Mouse (Mus musculus) midbrain, embryonic 10.5 days (tissue): Measurements from ENCODE around the gene Man2a1. TPM values are rescaled to one million over a fixed set of nuclear protein-coding genes. Genes with fewer than 3 reads are reported as not detected.

Source experiments
- DNase-seq: peaks from one replicate; pipeline ENCODE4 v3.0.0-alpha.2; 2017; ENCODE audit warnings: low spot score
- H3K27ac ChIP-seq: fragments of 300-500 bp; sonication (generic); replicated peaks from 2 replicates; pipeline ENCODE4 v1.5.1; 2016; ENCODE audit warnings: mild to moderate bottlenecking
- H3K27me3 ChIP-seq: fragments of 300-500 bp; sonication (generic); 2 replicates; pipeline ENCODE4 v1.6.1; 2016; ENCODE audit warnings: low read depth, mild to moderate bottlenecking; ENCODE audit not compliant: poor library complexity, severe bottlenecking
- H3K36me3 ChIP-seq: fragments of 300-500 bp; sonication (generic); 2 replicates; pipeline ENCODE4 v1.6.1; 2016; ENCODE audit warnings: mild to moderate bottlenecking, moderate library complexity
- H3K4me1 ChIP-seq: fragments of 300-500 bp; sonication (generic); 2 replicates; pipeline ENCODE4 v1.6.1; 2016
- H3K4me3 ChIP-seq: fragments of 300-500 bp; sonication (generic); 2 replicates; pipeline ENCODE4 v1.5.1; 2016; ENCODE audit warnings: mild to moderate bottlenecking, moderate library complexity
- H3K9me3 ChIP-seq: fragments of 300-500 bp; sonication (generic); replicated peaks from 2 replicates; pipeline ENCODE4 v1.6.1; 2016; ENCODE audit warnings: mild to moderate bottlenecking
- WGBS: fragments of 180-500 bp; shearing (Covaris S2); methylation state at CpG from one replicate; pipeline ENCODE4 v1.1.7; 2016; 5-methylcytosine and 5-hydroxymethylcytosine counted together
- polyA plus RNA-seq: library from polyadenylated mRNA; unstranded; fragments of >200 nt; fragmentation: Nextera tagmentation; extraction: Ambion mirVana; gene quantifications from 2 replicates; pipeline ENCODE4 v1.2.1, GENCODE M21; 2016

Gene Man2a1
- polyA plus RNA-seq, 1 experiment from 2014 or later = 4.3 TPM

DNA sequence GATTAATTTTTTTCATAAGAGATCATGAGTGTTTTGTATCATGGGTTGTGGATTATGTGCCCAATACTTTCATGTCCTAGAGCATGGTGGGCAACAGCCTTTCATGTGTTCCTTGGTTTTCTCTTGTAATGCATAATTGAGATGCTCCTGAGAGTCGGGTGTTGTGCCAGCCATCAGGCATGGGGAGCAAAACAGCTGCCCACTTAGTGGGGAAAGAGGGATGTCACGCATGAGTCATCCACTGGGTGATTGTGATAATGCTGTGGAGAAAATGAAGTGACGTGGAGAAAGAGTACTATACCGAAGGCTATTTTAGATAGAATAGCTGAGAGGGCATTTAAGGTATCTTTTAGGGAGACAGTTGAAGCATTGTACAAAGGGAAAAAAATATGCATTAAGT, 18.5 kb downstream of the Man2a1 start:
- H3K36me3 ChIP-seq = peaks cover 10% of the 10 kb centered on the region; the same call in 1 of the 2 replicates
- DNase-seq = no peak
- H3K27me3 ChIP-seq = no peaks in the 10 kb centered on the region
- H3K4me3 ChIP-seq = no peak overlapping the region
- H3K27ac ChIP-seq = no peak overlapping the region
- WGBS = 84% methylated on average over 4 of the region's 4 CpGs
- H3K9me3 ChIP-seq = no peaks in the 10 kb centered on the region
- peaks cover 24% of the 10 kb centered on the region for H3K4me1 ChIP-seq

GRCm38 (mm10) chr17:64620135-64620534, 19.6 kb downstream of the Man2a1 start:
- DNase-seq = no peak
- Histone ChIP-seq H3K27me3 (no peaks in the 10 kb centered on the region), H3K36me3 (peaks cover 11% of the 10 kb centered on the region; the same call in 1 of the 2 replicates), H3K9me3 (no peaks in the 10 kb centered on the region), H3K27ac (0 out of 2 replicates have a peak overlapping the region, but pooled peaks have one; percentile 23), H3K4me3 (no peak overlapping the region), H3K4me1 (peaks cover 24% of the 10 kb centered on the region)
- 66% methylated on average over 9 of the region's 9 CpGs for WGBS

- H3K4me1 ChIP-seq = peaks cover 24% of the 10 kb centered on the region
- 77% methylated on average over 3 of the region's 3 CpGs for WGBS
- H3K36me3 ChIP-seq = peaks cover 13% of the 10 kb centered on the region
- no peak for DNase-seq
- H3K27me3 ChIP-seq = no peaks in the 10 kb centered on the region
- no peaks in the 10 kb centered on the region for H3K9me3 ChIP-seq
- H3K27ac ChIP-seq = no peak overlapping the region
- H3K4me3 ChIP-seq = no peak overlapping the region
Observed at GRCm38 (mm10) chr17:64620627-64621026, 20.1 kb downstream of the Man2a1 start.

DNA sequence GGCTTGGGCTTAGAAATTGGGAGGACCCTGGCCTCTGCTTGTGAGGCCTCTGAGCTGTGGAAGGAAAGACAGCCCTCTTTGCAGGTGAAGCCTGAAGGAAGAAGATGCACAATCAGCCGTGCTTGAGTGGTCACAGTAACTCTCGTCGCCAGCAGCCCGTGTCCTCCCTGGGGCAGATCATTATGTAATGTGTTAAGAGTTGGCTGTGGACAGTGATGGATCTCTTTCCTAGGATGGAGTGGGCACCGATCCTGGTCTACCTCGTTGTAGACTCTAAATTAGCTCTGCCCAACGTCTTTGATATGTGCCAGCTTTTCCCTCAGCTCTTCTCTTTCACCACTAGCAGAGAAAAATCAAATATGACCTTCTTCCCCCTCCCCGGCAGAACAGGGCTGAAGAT, 20.7 kb downstream of the Man2a1 start:
- 57% methylated on average over 8 of the region's 8 CpGs for WGBS
- Histone ChIP-seq H3K4me3 (no peak overlapping the region), H3K4me1 (peaks cover 23% of the 10 kb centered on the region), H3K9me3 (no peaks in the 10 kb centered on the region), H3K27ac (no peak overlapping the region), H3K36me3 (peaks cover 16% of the 10 kb centered on the region), H3K27me3 (no peaks in the 10 kb centered on the region)
- no peak for DNase-seq

- Histone ChIP-seq H3K4me3 (no peak overlapping the region), H3K36me3 (peaks cover 17% of the 10 kb centered on the region), H3K27me3 (no peaks in the 10 kb centered on the region), H3K4me1 (peaks cover 23% of the 10 kb centered on the region), H3K27ac (no peak overlapping the region), H3K9me3 (no peaks in the 10 kb centered on the region)
- DNase-seq = no peak
- 86% methylated on average over 9 of the region's 9 CpGs for WGBS
Observed at GRCm38 (mm10) chr17:64621649-64622351, 21.3 kb downstream of the Man2a1 start.

- peaks cover 17% of the 10 kb centered on the region for H3K36me3 ChIP-seq
- WGBS = 70% methylated on average over 11 of the region's 11 CpGs
- H3K9me3 ChIP-seq = no peaks in the 10 kb centered on the region
- DNase-seq = no peak
- peaks cover 29% of the 10 kb centered on the region for H3K4me1 ChIP-seq
- H3K27me3 ChIP-seq = no peaks in the 10 kb centered on the region
- no peak overlapping the region for H3K27ac ChIP-seq
- H3K4me3 ChIP-seq = no peak overlapping the region
Observed at GRCm38 (mm10) chr17:64622352-64622886, 21.9 kb downstream of the Man2a1 start.

- no peak for DNase-seq
- 92% methylated on average over 15 of the region's 15 CpGs for WGBS
- Histone ChIP-seq H3K27me3 (no peaks in the 10 kb centered on the region), H3K4me1 (peaks cover 29% of the 10 kb centered on the region), H3K36me3 (peaks cover 17% of the 10 kb centered on the region), H3K27ac (no peak overlapping the region), H3K9me3 (no peaks in the 10 kb centered on the region), H3K4me3 (no peak overlapping the region)
Observed at GRCm38 (mm10) chr17:64624439-64624838, 23.9 kb downstream of the Man2a1 start.

DNA sequence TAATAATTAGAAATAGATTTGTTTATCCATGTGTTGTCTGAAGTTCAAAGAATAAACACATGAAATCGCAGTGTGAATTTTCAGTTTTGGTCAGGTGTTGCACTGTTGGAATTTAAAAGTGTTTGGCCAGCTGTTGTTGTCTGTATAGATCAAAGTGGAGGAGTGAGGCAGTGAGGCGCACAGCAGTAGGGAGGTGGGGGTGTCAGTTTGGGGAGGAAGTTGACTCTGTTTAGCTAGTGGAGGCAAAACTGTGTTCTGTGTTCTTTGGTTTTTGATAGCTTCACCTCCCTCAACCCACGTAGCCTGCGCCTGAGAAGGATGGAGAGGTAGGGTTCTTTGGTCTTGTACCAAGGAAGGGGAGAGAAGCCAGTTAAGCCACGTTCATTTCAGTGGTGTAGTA, 28.3 kb downstream of the Man2a1 start:
- WGBS = 81% methylated on average over 5 of the region's 5 CpGs

GRCm38 (mm10) chr17:64629486-64629885, 28.9 kb downstream of the Man2a1 start:
- peaks cover 8% of the 10 kb centered on the region for H3K4me1 ChIP-seq
- H3K9me3 ChIP-seq = no peaks in the 10 kb centered on the region
- no peak overlapping the region for H3K27ac ChIP-seq
- WGBS = 90% methylated on average over 5 of the region's 5 CpGs
- H3K4me3 ChIP-seq = no peak overlapping the region
- H3K27me3 ChIP-seq = no peaks in the 10 kb centered on the region
- no peak for DNase-seq
- H3K36me3 ChIP-seq = peaks cover 33% of the 10 kb centered on the region

More for the DNA sequence above, 28.3 kb downstream of the Man2a1 start:
- Histone ChIP-seq H3K27me3 (no peaks in the 10 kb centered on the region), H3K4me3 (no peak overlapping the region), H3K36me3 (peaks cover 34% of the 10 kb centered on the region), H3K27ac (no peak overlapping the region), H3K4me1 (peaks cover 8% of the 10 kb centered on the region), H3K9me3 (no peaks in the 10 kb centered on the region)
- DNase-seq = no peak

GRCm38 (mm10) chr17:64630506-64630905, 30.0 kb downstream of the Man2a1 start:
- peaks cover 8% of the 10 kb centered on the region for H3K4me1 ChIP-seq
- H3K9me3 ChIP-seq = no peaks in the 10 kb centered on the region
- DNase-seq = no peak
- H3K27me3 ChIP-seq = no peaks in the 10 kb centered on the region
- peaks cover 29% of the 10 kb centered on the region for H3K36me3 ChIP-seq
- WGBS = 95% methylated on average over 12 of the region's 12 CpGs
- H3K4me3 ChIP-seq = no peak overlapping the region
- no peak overlapping the region for H3K27ac ChIP-seq

GRCm38 (mm10) chr17:64637868-64638537, 37.5 kb downstream of the Man2a1 start:
- no peak overlapping the region for H3K4me3 ChIP-seq
- 86% methylated on average over 8 of the region's 8 CpGs for WGBS
- H3K9me3 ChIP-seq = no peaks in the 10 kb centered on the region
- H3K36me3 ChIP-seq = peaks cover 17% of the 10 kb centered on the region
- no peaks in the 10 kb centered on the region for H3K27me3 ChIP-seq
- peaks cover 9% of the 10 kb centered on the region for H3K4me1 ChIP-seq
- DNase-seq = no peak
- H3K27ac ChIP-seq = no peak overlapping the region

DNA sequence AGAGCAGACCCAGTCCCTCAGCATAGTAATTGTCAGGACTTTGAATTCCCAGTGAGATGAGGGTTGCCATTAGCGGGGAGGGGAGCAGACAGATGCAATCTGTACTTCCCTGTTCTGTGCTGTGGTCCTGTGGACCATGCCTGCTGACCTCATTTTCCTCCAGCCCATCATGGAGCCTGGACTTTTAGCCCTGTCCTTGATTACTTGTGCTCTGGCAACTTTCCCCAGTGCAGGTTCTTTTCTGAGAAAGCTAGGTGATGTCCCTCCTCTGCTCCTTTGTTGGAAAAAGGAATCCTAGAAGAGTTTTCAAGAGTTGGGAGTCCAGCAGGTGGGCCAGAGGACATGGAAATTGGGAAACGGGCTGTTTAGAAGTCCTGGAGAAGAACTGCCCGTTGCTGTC, 40.8 kb downstream of the Man2a1 start:
- Histone ChIP-seq H3K36me3 (peaks cover 13% of the 10 kb centered on the region), H3K27me3 (no peaks in the 10 kb centered on the region), H3K9me3 (no peaks in the 10 kb centered on the region), H3K4me3 (no peak overlapping the region), H3K27ac (no peak overlapping the region), H3K4me1 (peaks cover 20% of the 10 kb centered on the region)
- DNase-seq = no peak
- WGBS = 80% methylated on average over 3 of the region's 3 CpGs

- 37% methylated on average over 7 of the region's 7 CpGs for WGBS
- H3K4me1 ChIP-seq = peaks cover 20% of the 10 kb centered on the region
Observed at GRCm38 (mm10) chr17:64643644-64644043, 43.1 kb downstream of the Man2a1 start.

More at GRCm38 (mm10) chr17:64643644-64644043, 43.1 kb downstream of the Man2a1 start:
- no peak for DNase-seq
- no peak overlapping the region for H3K27ac ChIP-seq
- H3K4me3 ChIP-seq = no peak overlapping the region
- H3K9me3 ChIP-seq = no peaks in the 10 kb centered on the region
- no peaks in the 10 kb centered on the region for H3K27me3 ChIP-seq
- H3K36me3 ChIP-seq = peaks cover 13% of the 10 kb centered on the region
